Mouse (Mus musculus) urinary bladder, postnatal 10 days (tissue): ENCODE data around the gene Ergic2.

ENCODE experiments used
- DNase-seq: peaks from one replicate; pipeline ENCODE4 v3.0.0; 2022; ENCODE audit warnings: low spot score

The Ergic2 gene

DNA sequence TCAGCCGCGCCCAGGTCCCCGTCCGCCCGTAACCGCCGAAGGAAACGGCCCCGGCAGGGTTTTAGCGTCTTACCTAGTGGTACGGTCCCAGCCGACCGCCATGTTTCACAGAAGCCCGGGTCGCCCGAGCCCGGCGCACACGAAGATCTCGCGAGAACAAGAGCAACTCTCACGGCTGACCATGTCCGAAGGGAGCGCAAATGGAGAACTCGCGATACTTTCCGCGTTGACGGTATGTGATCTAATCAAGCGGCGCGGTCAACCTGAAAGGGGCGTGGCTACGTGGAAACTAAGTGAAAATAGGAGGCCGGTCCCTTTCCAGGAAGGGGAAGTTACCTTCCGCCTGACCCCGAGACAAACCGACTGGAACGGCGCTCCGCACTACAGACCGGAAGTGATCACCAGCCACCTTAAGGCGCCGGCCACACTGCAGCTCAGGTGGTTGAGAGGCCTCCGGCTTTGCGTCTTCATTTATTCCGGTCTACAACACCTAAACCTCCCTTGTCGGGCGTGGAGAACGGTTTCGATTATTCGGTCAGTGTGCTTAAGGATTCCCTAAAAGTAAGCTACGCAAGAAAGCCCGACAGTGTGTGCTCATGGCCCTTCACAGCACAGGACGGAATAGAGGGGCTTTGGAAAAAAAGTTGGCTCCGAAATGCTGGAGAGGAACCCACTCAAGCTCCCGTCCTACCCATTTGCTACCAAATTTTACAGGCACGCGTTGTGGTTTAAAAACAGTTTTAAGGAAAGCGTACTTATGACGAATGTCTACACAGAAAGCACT is at the start of gene Ergic2:
TSS of gene Ergic2 (minus strand) at position 478 of the 784 bp plus-strand sequence.
- peak; percentile 86 for DNase-seq

GRCm38 (mm10) chr6:148260729-148261101 is 48.5 kb upstream of the Ergic2 start:
- no peak for DNase-seq

GRCm38 (mm10) chr6:148259979-148260728 is 48.0 kb upstream of the Ergic2 start:
- no peak for DNase-seq

DNA sequence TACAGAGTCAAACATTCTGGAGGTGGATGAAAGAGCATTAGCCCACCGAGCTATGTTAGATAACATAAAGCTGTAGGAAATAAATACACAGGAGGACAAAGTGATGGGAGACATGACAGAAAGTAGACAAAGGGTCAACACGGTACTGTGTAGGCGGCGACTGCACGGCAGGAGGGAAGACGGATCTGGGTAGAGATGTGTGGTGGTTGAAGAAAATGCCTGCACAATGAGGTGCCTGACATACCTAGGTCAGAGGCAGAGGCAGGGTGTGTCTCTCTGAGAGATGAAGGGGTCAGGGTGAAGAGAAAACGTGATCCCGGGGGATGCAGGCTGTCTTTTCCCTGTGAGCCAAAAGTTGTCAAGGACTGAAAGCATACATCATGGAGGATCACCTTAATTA is 46.9 kb upstream of the Ergic2 start:
- DNase-seq: no peak

DNA sequence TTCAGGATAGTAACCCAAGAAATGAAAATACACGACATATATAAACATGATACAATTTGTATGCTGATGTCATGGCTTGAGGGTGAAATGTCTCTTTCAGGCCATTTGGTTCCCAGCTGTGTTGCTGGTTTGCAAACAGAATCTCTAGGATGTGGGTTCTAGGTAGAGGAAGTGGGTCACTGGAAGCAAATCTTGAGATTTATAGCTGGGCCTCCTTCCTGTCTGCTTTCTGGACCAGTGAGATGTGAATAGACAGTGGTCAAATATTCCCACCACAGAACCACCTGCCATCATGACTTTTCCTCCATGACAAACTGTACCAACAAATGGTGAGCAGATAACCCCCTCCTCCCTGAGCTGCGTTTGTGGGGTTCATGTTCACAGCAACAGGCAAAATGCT is 45.6 kb upstream of the Ergic2 start:
- no peak for DNase-seq

- no peak for DNase-seq
These were observed 43.9 kb upstream of the Ergic2 start for GRCm38 (mm10) chr6:148256109-148256508.

GRCm38 (mm10) chr6:148255395-148256053 is 43.4 kb upstream of the Ergic2 start:
- no peak for DNase-seq

DNA sequence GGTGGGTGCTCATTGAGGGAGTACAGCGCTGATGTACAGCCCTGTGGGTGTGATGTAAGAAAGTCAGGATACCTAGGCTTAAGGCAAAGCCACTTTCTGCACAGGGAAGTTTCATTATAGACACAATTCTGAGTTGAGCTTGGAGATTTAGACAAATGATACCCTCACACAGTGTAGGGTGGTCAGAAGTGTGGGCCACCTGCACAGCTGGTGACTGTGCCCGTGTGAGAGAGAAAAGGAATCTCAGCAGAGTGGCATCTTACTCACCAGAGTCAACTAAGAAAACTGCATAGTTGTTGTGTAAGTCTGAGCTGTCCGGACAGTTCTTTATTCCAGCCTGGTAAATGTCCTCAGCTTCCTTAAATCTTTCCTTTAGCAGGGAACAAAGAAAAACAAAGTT is 37.0 kb upstream of the Ergic2 start:
- DNase-seq: no peak

DNA sequence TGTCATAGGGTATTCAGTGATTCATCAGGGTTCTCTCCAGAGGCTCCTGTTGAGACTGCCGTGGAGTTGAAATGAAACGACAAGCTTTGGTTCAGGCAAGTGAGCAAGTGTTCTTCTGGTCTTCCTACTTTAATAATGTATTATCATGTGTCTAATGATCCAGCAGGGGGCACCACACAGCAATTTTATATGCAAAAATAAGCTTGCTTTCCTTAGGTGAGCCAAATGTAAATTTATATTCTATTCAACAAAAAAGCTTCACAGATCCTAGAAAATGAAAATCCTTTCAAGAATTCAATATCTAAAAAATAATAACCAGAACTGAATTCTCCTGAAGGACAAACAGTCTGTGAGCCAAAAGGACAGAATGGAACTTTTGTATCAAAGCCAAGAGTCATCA is 36.5 kb upstream of the Ergic2 start:
- DNase-seq: no peak

DNA sequence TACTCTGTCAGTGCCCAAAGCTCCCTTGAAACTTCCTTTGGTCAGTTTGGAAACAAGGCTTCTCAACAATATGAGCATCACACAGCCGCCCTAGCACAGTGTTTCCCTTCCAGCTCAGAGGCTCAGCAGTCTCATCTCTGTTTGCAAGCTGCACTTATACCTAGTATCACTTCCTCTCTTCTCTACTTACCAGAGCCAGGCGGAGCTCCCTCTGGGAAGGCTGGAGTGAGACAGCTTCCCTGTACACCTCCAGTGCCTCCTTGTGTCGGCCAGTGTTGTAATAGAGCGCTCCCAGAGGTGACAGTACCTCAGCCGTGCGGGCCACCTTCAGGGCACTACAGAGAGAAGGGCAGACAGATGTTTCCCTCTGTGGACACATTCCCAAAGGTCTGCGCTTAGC is 34.4 kb upstream of the Ergic2 start:
- DNase-seq: no peak

DNA sequence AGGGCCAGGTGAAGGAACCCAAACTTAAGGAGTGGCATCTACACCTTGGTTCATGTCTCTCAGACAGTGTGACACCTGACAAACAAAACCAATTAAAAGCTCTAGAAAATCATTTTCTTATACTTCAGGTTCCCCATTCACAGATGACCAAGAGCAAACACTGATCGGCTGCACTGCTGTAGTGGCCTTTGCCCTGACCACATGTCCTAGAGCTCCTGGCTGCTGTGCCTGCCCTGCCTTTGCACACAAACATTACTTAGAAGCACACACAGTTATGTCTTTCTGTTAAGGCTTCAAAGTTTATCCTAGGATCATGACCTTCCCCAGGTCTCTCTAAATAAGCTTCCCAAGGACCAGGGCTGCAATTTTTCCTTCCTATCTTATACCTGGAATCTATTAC is 32.7 kb upstream of the Ergic2 start:
- no peak for DNase-seq

GRCm38 (mm10) chr6:148242304-148242703 is 30.1 kb upstream of the Ergic2 start:
- no peak for DNase-seq

DNA sequence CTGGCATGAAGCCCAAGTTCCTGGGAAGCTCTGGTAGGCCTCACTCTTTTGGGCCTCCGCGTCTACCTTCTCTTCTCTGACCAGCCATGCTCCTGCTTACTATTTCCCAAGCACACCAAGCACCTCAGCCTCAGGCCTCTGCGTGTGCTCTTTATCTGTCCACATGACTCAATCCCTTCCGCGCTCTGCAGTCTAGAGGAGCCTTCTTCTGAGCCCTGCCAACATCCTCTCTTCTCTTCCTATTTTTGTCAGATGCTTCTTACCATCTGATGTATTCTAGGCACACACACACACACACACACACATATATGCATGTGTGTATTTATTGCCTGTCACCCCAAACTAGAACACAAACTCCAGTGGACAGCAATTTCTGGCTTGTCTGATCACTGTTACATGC is 29.5 kb upstream of the Ergic2 start:
- no peak for DNase-seq

DNA sequence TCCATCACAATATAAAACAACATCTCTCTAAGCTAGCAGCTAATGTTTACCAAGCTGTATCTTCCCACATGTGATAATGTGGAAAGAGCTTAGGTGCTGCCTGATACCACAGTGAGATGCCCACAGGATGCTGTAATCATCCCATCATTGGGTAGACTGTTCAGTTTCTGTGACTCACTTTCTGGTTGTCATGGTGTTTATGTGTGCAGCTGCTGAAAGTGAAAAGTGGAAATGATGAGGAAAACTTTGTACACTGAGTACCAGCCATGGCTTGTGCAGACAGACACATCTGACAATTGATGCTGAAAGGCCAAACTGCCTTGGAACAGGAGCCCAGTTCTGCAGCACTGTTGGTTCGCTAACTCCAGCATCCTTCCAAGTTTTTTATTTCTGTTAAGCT is 27.1 kb upstream of the Ergic2 start:
- no peak for DNase-seq

- no peak for DNase-seq
These were observed 25.3 kb upstream of the Ergic2 start for GRCm38 (mm10) chr6:148237453-148237852.

DNA sequence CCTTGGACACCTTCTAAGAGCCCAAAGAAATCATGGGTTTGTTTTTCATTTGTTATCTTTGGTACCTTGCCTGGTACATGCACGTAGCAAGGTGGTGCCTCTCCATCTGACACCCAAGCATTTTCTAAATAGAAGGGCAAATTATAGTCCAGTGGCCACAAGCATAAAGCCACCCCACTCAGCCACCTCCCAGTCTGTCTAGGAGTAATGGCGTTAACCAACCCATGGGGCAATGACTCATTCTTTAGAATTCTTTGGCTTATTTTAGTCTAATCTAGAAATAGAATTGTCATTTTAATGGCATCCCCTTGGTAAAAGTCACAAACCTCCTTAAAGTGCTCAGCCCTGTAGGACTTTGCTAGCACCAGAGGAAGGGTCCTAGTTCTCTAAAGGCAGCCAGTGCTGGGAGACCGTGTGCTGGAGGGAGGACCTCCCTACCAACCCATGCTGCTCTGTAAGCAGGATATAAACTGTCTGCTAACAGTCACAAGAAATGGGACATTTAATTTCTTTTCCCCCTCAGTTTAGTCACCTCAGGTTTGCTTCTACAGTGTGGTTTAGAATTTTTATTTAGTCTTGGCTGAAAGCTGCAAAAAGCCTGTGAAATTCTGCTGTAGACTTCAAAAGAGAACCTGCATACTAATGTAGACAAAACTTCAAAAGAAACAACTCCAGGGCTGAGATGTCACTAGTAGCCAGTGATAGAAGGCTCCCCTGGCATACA is 22.1 kb upstream of the Ergic2 start:
- no peak for DNase-seq

DNA sequence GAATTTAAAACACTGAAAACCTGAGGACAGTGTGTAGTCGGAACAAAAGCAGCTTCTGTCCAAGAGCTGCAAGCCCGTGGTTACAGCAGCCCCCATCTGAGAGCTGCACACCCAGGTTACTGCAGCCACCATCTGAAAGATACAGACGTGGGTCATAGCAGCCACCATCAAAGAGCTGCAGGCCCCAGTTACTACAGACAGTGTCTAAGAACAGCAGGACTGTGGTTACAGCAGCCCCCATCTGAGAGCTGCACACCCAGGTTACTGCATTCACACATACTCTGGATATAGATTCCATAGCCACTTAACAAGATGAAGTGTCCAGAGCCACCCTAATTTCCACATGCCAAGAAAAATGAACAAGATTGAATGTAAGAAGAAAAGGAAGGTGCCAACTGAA is 15.4 kb upstream of the Ergic2 start:
- no peak for DNase-seq

DNA sequence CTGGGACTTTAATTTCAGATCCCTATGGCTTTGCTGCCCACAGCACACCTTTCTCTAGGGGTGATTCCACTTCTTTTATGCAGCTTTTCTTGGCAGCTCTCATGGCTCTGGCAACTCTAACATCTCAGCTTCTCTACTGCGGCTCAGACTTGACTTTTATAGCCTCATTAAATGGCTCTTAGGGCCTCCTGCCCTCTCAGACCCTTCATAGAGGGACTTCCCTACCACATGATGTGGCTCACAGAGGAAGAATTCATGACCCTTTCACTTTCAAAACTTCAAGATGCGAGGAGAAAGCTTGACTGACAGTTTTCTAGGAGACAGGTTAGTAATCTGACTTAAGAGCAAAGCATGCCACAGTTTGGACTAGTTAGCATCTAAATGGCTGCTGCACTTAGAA is 10.5 kb upstream of the Ergic2 start:
- DNase-seq: no peak

GRCm38 (mm10) chr6:148218235-148219076 is 6.3 kb upstream of the Ergic2 start:
- DNase-seq: no peak

GRCm38 (mm10) chr6:148216752-148217151 is 4.6 kb upstream of the Ergic2 start:
- DNase-seq: no peak

GRCm38 (mm10) chr6:148214765-148215164 is 2.6 kb upstream of the Ergic2 start:
- DNase-seq: no peak
